Mouse (Mus musculus) liver, embryonic 15.5 days (tissue): ENCODE data around the gene Fam219b. TPM values are rescaled to one million over a fixed set of nuclear protein-coding genes. Genes with fewer than 3 reads are reported as not detected.
A peak's percentile ranks its signal among the peaks of the same experiment; 100 is the strongest.

ENCODE experiments used
- ATAC-seq: fragments of 200-750 bp; cut with Nextera tagmentation; 2 replicates; pipeline ENCODE4 v1.8.0; 2017; ENCODE audit warnings: moderate number of reproducible peaks, mild to moderate bottlenecking, moderate library complexity; ENCODE audit not compliant: insufficient read depth
- H3K27ac ChIP-seq: fragments of 300-500 bp; sonication (generic); replicated peaks from 2 replicates; pipeline ENCODE4 v1.5.1; 2015; ENCODE audit warnings: mild to moderate bottlenecking, inconsistent platforms
- H3K27me3 ChIP-seq: fragments of 300-500 bp; sonication (generic); 2 replicates; pipeline ENCODE4 v1.6.1; 2015; ENCODE audit warnings: mild to moderate bottlenecking, inconsistent platforms
- H3K36me3 ChIP-seq: fragments of 300-500 bp; sonication (generic); replicated peaks from 2 replicates; pipeline ENCODE4 v1.6.1; 2015; ENCODE audit warnings: moderate library complexity, mild to moderate bottlenecking, inconsistent platforms
- H3K4me1 ChIP-seq: fragments of 300-500 bp; sonication (generic); replicated peaks from 2 replicates; pipeline ENCODE4 v1.6.1; 2015; ENCODE audit warnings: inconsistent platforms
- H3K4me2 ChIP-seq: fragments of 300-500 bp; sonication (generic); 2 replicates; pipeline ENCODE4 v1.6.1; 2015; ENCODE audit warnings: moderate library complexity, mild to moderate bottlenecking, inconsistent platforms
- H3K4me3 ChIP-seq: fragments of 300-500 bp; sonication (generic); replicated peaks from 2 replicates; pipeline ENCODE4 v1.5.1; 2015; ENCODE audit warnings: mild to moderate bottlenecking, inconsistent platforms
- H3K9ac ChIP-seq: fragments of 300-500 bp; sonication (generic); 2 replicates; pipeline ENCODE4 v1.6.1; 2015; ENCODE audit warnings: moderate library complexity, mild to moderate bottlenecking, inconsistent platforms
- H3K9me3 ChIP-seq: fragments of 300-500 bp; sonication (generic); replicated peaks from 2 replicates; pipeline ENCODE4 v1.6.1; 2016; ENCODE audit warnings: inconsistent platforms
- WGBS: fragments of 180-500 bp; shearing (Covaris S2); methylation state at CpG from one replicate; pipeline ENCODE4 v1.1.7; 2015; ENCODE audit warnings: mixed read lengths; ENCODE audit not compliant: insufficient replicate concordance; 5-methylcytosine and 5-hydroxymethylcytosine counted together
- polyA plus RNA-seq: library from polyadenylated mRNA; unstranded; fragments of >200 nt; fragmentation: Nextera tagmentation; extraction: Ambion mirVana; gene quantifications from 2 replicates; pipeline ENCODE4 v1.2.1, GENCODE M21; 2015

Fam219b gene
- 6.1 and 6.5 TPM in 2 replicates for polyA plus RNA-seq

GRCm38 (mm10) chr9:57537044-57537727, at the start of gene Fam219b:
Fam219b (plus strand) TSS chr9:57537528.
- H3K36me3 ChIP-seq = peaks cover 47% of the 10 kb centered on the region

DNA sequence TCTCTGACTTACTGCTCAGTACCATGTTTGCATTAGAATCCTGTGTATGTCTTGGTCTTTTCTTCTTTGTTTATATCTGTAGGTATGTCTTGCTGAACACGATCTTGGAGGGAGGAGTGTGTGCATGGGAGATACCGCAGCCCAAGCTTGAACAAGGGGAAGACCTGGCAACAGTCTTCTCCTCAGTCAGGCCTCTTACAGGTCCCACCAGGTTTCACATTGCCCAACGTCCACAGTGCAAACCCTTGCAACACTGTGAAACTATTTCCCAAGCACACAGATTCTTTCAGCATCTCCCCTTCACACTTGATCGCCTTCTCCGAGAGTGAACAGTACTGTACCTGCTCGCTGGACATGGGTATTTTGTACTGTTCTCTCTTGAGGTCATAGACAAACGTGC, 49.5 kb upstream of the Fam219b start:
- H3K9me3 ChIP-seq = no peaks in the 10 kb centered on the region
- WGBS = 50% methylated on average over 7 of the region's 7 CpGs
- H3K27me3 ChIP-seq = peaks cover 22% of the 10 kb centered on the region
- H3K4me1 ChIP-seq = no peaks in the 10 kb centered on the region
- no peak overlapping the region for H3K9ac ChIP-seq
- H3K4me3 ChIP-seq = no peak overlapping the region
- H3K27ac ChIP-seq = no peak overlapping the region
- H3K4me2 ChIP-seq = no peak overlapping the region
- no peaks in the 10 kb centered on the region for H3K36me3 ChIP-seq
- no peak for ATAC-seq

More at GRCm38 (mm10) chr9:57537044-57537727, at the start of gene Fam219b:
- peak within 1 kb of the TSS; percentile 88 for H3K9ac ChIP-seq
- H3K27ac ChIP-seq = peak within 1 kb of the TSS; percentile 83
- H3K4me2 ChIP-seq = peak within 1 kb of the TSS; percentile 84
- H3K4me1 ChIP-seq = peaks cover 32% of the 10 kb centered on the region
- no peaks in the 10 kb centered on the region for H3K9me3 ChIP-seq
- peak; percentile 86 for ATAC-seq
- WGBS = 2% methylated on average over 45 of the region's 45 CpGs
- H3K4me3 ChIP-seq = peak within 1 kb of the TSS; percentile 89
- H3K27me3 ChIP-seq = no peaks in the 10 kb centered on the region

GRCm38 (mm10) chr9:57493532-57493931, 43.8 kb upstream of the Fam219b start:
- no peaks in the 10 kb centered on the region for H3K36me3 ChIP-seq
- ATAC-seq = no peak
- H3K27ac ChIP-seq = no peak overlapping the region
- H3K4me1 ChIP-seq = no peaks in the 10 kb centered on the region
- H3K4me3 ChIP-seq = no peak overlapping the region
- no peak overlapping the region for H3K4me2 ChIP-seq
- H3K27me3 ChIP-seq = peaks cover 13% of the 10 kb centered on the region
- WGBS = 78% methylated on average over 2 of the region's 2 CpGs
- no peak overlapping the region for H3K9ac ChIP-seq
- no peaks in the 10 kb centered on the region for H3K9me3 ChIP-seq

GRCm38 (mm10) chr9:57494970-57495369, 42.4 kb upstream of the Fam219b start:
- Histone ChIP-seq H3K36me3 (no peaks in the 10 kb centered on the region), H3K27ac (no peak overlapping the region), H3K9me3 (no peaks in the 10 kb centered on the region), H3K4me2 (no peak overlapping the region), H3K9ac (no peak overlapping the region), H3K27me3 (peaks cover 27% of the 10 kb centered on the region), H3K4me3 (no peak overlapping the region), H3K4me1 (no peaks in the 10 kb centered on the region)
- no peak for ATAC-seq

DNA sequence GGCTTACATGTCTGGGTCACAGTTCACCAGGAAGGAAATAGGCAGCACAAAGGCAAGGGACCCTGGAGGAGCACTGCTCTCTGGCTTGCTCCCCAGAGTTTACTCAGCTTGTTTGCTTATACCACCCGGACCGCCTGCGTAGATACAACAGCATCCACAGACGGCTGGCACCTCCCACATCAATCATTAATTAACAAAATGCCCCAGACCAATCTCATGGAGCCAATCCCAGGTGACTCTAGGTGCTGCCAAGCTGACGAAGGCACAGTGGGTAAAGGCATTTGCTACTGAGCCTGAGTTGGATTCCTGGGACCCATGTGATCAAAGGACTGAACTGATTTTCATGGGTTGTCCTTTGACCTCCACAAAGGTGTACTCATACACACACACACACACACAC, 40.1 kb upstream of the Fam219b start:
- Histone ChIP-seq H3K36me3 (no peaks in the 10 kb centered on the region), H3K9ac (no peak overlapping the region), H3K4me1 (no peaks in the 10 kb centered on the region), H3K4me3 (no peak overlapping the region), H3K27ac (no peak overlapping the region), H3K4me2 (no peak overlapping the region), H3K9me3 (no peaks in the 10 kb centered on the region), H3K27me3 (peaks cover 50% of the 10 kb centered on the region)
- no peak for ATAC-seq
- 42% methylated on average over 5 of the region's 5 CpGs for WGBS

GRCm38 (mm10) chr9:57498536-57498935, 38.8 kb upstream of the Fam219b start:
- Histone ChIP-seq H3K9me3 (no peaks in the 10 kb centered on the region), H3K4me1 (peaks cover 4% of the 10 kb centered on the region; the same call in 1 of the 2 replicates), H3K9ac (no peak overlapping the region), H3K27me3 (peaks cover 63% of the 10 kb centered on the region), H3K4me2 (no peak overlapping the region), H3K27ac (no peak overlapping the region), H3K4me3 (no peak overlapping the region), H3K36me3 (no peaks in the 10 kb centered on the region)
- no peak for ATAC-seq
- WGBS = 52% methylated on average over 7 of the region's 7 CpGs

GRCm38 (mm10) chr9:57501452-57501851, 35.9 kb upstream of the Fam219b start:
- no peak for ATAC-seq
- H3K9ac ChIP-seq = no peak overlapping the region
- peaks cover 33% of the 10 kb centered on the region for H3K4me1 ChIP-seq
- H3K36me3 ChIP-seq = no peaks in the 10 kb centered on the region
- no peak overlapping the region for H3K4me2 ChIP-seq
- H3K9me3 ChIP-seq = no peaks in the 10 kb centered on the region
- H3K4me3 ChIP-seq = no peak overlapping the region
- no peak overlapping the region for H3K27ac ChIP-seq
- 12% methylated on average over 13 of the region's 13 CpGs for WGBS
- peaks cover 92% of the 10 kb centered on the region for H3K27me3 ChIP-seq

DNA sequence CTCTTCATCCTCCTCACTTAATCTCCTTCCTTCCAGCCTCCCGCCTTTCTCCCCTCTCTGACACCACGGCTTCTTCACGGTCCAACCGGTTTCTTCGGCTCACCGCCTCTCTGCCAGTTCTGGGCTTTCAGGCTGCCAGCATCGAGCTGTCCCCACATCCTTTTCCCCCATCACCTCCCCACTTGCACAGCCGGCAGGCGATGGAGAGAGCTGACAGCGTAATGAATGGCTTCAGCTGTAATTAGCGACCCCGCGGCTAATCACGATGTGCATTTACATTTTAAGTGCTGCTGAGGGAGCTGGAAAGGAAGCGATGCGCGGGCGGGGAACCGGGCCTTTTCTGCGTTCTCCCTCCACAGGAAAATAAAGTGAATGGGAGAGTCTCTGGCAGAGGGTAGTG, 35.5 kb upstream of the Fam219b start:
- Histone ChIP-seq H3K4me1 (peaks cover 37% of the 10 kb centered on the region), H3K27ac (no peak overlapping the region), H3K27me3 (peaks cover 94% of the 10 kb centered on the region), H3K36me3 (no peaks in the 10 kb centered on the region), H3K4me3 (no peak overlapping the region), H3K4me2 (no peak overlapping the region), H3K9ac (no peak overlapping the region), H3K9me3 (no peaks in the 10 kb centered on the region)
- WGBS = 4% methylated on average over 20 of the region's 20 CpGs
- ATAC-seq = no peak

- WGBS = 5% methylated on average over 23 of the region's 23 CpGs
- H3K4me3 ChIP-seq = peak overlapping the region; percentile 48
- H3K9me3 ChIP-seq = no peaks in the 10 kb centered on the region
- ATAC-seq = no peak
- H3K4me1 ChIP-seq = peaks cover 42% of the 10 kb centered on the region
- H3K9ac ChIP-seq = no peak overlapping the region
- H3K4me2 ChIP-seq = peak overlapping the region; percentile 70
- no peak overlapping the region for H3K27ac ChIP-seq
- H3K36me3 ChIP-seq = no peaks in the 10 kb centered on the region
- H3K27me3 ChIP-seq = peaks cover 92% of the 10 kb centered on the region
These were observed 34.3 kb upstream of the Fam219b start for GRCm38 (mm10) chr9:57502911-57503621.

DNA sequence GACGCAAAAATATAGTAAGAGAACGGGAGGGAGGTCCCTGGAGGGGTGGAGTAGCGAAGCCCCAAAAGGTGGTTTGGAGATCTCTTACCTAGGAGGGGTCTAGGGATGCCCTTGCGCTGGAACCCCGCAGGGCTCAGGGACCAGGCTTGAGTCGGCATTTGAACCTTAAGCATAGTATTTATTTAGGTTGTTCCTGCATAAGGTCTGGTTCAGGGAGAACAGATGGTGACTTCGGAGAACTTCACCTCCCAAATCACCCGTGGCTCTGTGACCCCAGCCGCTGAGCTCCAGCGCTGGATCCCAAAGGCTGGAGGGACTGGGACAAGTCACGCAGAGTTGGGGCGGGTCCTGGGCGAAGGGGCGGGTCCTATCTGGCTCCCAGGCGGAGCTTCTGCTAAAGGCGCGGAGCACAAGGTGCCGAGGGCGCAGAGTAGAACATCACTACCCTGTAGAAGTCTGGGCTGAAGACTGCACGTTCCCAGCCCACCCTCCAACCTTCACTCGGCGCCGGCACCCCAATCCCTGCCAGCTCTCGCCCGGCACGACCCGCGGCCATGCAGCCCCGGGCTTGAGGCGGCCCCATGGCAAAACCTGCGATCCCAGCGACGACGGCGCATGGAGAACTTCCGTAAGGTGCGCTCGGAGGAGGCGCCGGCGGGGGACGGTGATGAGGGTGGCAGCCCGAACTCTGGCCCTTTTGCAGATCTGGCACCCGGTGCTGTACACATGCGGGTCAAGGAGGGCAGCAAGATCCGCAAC, 33.5 kb upstream of the Fam219b start, which contains the start of gene Rpp25:
Gene Rpp25, plus strand, starts transcription at position 405 of the 759 bp plus-strand sequence.
- peak within 1 kb of the TSS; percentile 48 for H3K4me3 ChIP-seq
- H3K9ac ChIP-seq = no peak within 1 kb of the TSS
- H3K27me3 ChIP-seq = peaks cover 85% of the 10 kb centered on the region
- peak; percentile 27; the same call in 1 of the 2 replicates for ATAC-seq
- H3K36me3 ChIP-seq = no peaks in the 10 kb centered on the region
- no peaks in the 10 kb centered on the region for H3K9me3 ChIP-seq
- H3K27ac ChIP-seq = no peak within 1 kb of the TSS
- under 1% methylated on average over 46 of the region's 46 CpGs for WGBS
- H3K4me1 ChIP-seq = peaks cover 42% of the 10 kb centered on the region
- peak within 1 kb of the TSS; percentile 70 for H3K4me2 ChIP-seq

DNA sequence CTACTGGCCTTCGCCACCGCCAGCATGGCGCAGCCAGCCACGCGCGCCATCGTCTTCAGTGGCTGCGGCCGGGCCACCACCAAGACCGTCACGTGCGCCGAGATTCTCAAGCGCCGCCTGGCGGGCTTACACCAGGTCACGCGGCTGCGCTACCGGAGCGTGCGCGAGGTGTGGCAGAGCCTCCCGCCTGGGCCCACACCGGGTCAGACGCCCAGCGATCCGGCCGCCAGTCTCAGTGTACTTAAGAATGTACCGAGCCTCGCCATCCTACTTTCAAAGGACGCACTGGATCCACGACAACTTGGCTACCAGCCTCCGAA, 33.0 kb upstream of the Fam219b start:
- H3K9ac ChIP-seq = no peak overlapping the region
- H3K36me3 ChIP-seq = no peaks in the 10 kb centered on the region
- peaks cover 42% of the 10 kb centered on the region for H3K4me1 ChIP-seq
- H3K4me2 ChIP-seq = peak overlapping the region; percentile 70
- no peak overlapping the region for H3K27ac ChIP-seq
- H3K9me3 ChIP-seq = no peaks in the 10 kb centered on the region
- no peak for ATAC-seq
- peaks cover 80% of the 10 kb centered on the region for H3K27me3 ChIP-seq
- peak overlapping the region; percentile 48 for H3K4me3 ChIP-seq
- 2% methylated on average over 34 of the region's 34 CpGs for WGBS
